Mouse (Mus musculus): ENCODE measurements around the gene Rab19.
"Not testable (repeated sequence)": the region's sequence is repeated elsewhere in the genome, so short reads cannot be mapped to it uniquely, and the experiment has no call there.

Gene Rab19

DNA sequence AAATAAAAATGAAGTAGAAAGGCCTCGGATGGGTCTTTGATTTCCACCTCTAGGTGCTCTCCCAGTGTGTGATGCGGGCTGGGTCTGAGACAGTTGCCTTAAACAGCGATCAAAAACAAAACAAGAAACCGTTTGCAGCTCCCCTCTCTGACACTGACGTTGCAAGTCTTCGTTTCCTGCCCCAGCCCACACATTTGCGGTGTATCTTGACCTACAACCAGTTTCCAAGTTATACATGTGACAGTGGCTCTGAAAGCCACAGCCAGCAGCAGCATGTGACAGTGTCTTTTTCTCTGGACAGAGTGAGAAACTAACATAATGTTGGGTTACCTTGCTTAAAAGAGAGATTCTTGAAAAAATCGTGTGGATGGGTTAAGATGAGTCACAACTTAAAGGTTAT is 1.2 kb upstream of the Rab19 start:
- peak; percentile 95 for DNase-seq (ENCODE audit: low read depth)

DNA sequence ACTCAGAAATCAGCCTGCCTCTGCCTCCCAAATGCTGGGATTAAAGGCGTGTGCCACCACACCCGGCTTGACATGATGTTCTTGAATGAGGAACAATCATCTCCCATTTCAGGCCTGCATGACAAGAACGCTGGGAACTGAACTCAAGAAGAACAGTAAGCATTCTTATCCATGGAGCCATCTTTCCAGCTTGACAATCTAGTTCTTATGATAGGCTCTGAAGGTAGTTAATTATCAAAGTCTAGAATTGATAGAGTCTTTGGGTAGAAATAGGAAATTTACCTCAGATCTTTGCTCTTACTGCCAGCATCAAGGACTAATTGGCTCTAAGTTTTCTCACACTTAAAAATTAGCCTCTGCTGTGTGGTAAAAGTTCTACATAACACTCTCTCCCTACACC is 699 bp upstream of the Rab19 start:
- DNase-seq (ENCODE audit: low read depth): peak; percentile 68

- DNase-seq (ENCODE audit: low read depth): no peak
Observed at GRCm38 (mm10) chr6:39389988-39390387, 9.0 kb downstream of the Rab19 start.

DNA sequence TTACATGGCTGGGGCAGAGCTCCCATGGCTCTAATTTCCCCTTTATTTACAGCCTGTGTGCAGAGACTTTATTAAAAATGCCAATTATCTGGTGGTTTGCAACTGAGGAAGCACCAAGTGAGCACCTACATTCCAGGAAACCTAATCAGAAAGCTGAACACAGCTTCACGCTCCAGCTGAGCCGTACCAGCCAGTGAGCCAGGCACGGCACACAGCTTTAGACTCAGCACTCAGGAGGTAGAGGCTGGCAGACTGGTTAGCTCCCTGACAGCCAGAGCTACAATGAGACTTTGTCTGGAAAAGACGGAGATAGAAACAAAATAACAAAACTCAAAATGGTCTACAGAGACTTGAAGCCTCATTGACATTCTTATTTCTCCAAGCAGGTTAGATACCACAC is 14.5 kb downstream of the Rab19 start:
- DNase-seq (ENCODE audit: low read depth): no peak

DNA sequence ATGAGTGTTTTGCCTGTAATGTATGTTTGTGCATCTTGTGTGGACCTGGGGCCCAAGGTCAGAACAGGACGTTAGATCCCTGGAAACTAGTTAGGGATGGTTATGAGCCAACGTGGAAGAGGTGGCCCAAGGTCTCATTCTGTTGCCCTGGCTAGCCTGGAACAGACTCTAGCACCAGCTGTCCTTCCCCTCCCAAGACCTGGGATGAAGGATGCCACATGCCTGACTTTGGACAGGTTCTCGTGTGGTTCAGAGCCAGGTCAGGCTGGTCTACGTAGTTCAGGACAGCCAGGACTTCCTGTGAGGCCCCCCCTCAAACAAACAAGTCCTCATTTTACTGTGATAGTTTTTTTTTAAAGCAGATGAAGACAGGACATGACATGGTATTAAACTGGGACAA is 14.9 kb downstream of the Rab19 start:
- DNase-seq (ENCODE audit: low read depth): no peak

- no peak for DNase-seq (ENCODE audit: low read depth)
Observed at GRCm38 (mm10) chr6:39397046-39397445, 16.1 kb downstream of the Rab19 start.

DNA sequence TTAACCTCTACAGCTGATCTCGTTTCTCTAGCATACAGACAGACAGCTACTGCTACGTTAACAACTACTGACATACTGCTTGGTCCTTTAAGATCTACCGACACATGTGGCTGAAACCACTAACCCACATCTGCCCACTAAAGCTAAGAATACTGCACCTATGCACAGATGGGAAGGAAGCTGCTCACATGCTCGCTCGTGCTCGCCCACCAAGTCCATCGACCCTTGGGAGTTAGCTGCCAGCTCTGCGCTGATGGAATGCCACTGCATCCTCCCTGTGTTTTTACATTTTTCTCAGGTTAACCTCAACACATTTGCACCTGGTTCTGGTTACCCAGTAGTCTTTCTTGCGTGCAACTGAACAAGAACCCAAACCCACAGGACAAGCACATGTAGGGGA is 17.4 kb downstream of the Rab19 start:
- no peak for DNase-seq (ENCODE audit: low read depth)

DNA sequence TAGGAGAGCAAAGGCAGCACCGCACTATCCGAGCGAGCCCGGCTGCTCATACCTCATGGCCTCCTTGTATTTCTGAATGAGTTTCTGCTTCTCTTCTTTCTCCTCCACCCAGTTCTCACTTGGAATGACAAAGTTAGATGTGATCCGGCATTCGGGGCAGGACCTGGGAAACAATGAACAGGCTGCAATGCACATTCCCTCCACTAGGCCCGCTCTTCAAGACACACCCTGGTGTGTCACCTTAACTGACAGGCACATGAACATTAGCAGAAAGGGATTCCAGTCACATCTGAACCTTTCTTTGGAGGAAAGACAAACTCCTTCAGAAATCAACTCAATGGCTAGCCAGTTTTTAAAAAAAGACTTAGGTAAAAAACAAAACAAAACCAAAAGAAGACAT is 19.4 kb downstream of the Rab19 start:
- DNase-seq (ENCODE audit: low read depth): peak; percentile 49

- DNase-seq (ENCODE audit: low read depth): no peak
Observed at GRCm38 (mm10) chr6:39403136-39403535, 22.2 kb downstream of the Rab19 start.

DNA sequence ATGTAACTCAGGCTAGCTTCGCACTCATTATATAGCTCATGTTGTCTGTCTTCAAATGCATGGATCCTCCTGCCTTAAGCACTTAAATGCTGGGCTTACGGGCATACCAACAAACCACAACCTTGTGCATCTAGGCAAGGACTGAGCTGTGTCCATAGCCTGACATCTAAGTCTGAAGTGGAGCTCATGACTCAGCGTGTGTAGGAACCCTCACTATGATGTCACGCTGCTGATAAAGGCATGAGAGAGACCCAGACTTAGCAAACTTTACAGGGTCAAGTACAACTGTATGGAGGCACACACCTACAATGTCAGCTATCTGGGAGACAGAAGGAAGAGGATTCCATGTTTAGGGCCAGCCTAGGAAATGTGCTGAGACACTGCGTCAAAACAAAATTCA is 25.5 kb downstream of the Rab19 start:
- DNase-seq (ENCODE audit: low read depth): no peak

- DNase-seq (ENCODE audit: low read depth): no peak
Observed at GRCm38 (mm10) chr6:39414106-39414505, 33.1 kb downstream of the Rab19 start.

- peak; percentile 90 for DNase-seq (ENCODE audit: low read depth)
Observed at GRCm38 (mm10) chr6:39415762-39416161, 34.8 kb downstream of the Rab19 start.

DNA sequence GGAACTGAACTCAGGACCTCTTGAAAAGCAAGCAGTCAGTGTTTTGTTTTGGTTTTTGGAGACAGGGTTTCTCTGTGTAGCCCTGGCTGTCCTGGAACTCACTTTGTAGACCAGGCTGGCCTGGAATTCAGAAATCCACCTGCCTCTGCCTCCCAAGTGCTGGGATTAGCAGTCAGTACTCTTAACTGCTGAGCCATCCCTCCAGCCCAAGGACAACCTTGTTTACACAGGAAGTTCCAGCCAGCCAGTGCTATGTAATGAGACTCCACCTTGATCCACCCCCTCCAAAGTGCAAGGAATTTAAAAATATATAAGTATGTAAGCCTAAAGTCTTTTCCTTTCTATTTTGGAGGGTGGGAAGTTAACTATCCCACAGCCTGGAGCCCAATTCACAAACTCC is 35.7 kb downstream of the Rab19 start:
- DNase-seq (ENCODE audit: low read depth): not testable (repeated sequence)

GRCm38 (mm10) chr6:39419386-39419850 is 38.4 kb downstream of the Rab19 start:
- DNase-seq (ENCODE audit: low read depth): no peak

DNA sequence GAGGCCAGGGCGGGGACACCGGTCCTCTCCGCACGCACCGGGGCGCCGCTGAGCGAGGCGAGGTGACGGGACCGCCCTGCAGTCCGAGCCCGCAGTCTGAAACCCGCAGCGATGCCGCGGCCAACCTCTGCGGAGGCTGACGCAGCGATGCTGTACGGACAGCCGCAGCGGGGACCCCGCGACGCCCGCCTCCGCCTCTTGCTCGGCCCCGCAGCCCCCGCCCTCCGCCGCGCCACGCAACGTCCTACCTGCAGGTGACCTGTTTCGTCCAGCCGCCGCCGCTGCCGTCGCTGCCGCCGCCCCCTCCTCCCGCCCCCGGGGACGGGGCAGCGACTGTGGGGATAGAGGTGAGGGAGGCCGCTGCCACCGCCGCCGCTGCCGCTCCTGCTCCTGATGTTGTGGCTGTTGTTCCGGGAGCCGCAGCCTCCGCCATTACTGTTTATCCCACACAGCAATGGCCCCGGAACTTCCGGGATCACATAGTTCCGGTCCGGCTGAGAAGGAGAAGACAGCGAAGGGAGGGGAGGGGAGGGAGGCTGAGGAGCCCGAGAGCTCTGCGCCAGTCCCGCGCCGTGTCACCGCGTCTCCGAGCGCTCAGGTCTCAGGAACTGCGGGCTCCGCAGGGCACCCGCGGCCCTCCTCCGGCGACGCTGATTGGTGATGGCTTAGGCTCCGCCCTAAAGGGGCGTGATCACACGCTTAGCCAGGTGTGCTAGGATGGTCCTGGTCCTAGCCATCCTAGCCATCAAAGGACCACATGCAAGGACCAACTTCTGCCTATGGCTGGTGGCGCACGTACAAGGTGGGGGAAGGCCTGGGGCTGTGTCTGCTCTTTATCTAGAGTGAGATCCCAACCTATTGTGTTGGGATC is 39.1 kb downstream of the Rab19 start, which contains the start of gene Mkrn1:
Mkrn1 (minus strand) TSS at position 612 of the 871 bp plus-strand sequence.
- DNase-seq (ENCODE audit: low read depth): peak; percentile 87

GRCm38 (mm10) chr6:39420867-39421266 is 39.9 kb downstream of the Rab19 start:
- DNase-seq (ENCODE audit: low read depth): no peak

GRCm38 (mm10) chr6:39423130-39423551 is 42.2 kb downstream of the Rab19 start:
- DNase-seq (ENCODE audit: low read depth): no peak

- DNase-seq (ENCODE audit: low read depth): no peak
Observed at GRCm38 (mm10) chr6:39423686-39424085, 42.7 kb downstream of the Rab19 start.

DNA sequence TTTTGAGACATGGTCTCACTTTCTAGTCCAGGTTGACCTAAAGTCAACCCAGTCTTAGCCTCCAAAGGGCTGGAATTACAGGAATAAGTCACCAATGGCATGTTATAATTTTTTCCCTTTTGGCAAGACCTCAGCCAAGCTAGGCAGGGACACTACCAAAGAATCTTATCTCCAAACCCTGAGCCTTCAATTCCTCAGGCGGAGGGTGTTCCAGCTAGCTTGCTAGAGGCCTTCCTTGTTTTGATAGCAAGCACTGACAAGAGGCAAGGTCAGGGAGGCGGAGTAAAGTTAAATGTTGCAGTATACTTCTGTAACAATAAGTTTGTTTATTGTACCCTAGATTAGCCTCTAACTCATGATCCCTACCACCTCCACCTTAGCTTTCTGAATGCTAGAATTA is 44.2 kb downstream of the Rab19 start:
- DNase-seq (ENCODE audit: low read depth): no peak

DNA sequence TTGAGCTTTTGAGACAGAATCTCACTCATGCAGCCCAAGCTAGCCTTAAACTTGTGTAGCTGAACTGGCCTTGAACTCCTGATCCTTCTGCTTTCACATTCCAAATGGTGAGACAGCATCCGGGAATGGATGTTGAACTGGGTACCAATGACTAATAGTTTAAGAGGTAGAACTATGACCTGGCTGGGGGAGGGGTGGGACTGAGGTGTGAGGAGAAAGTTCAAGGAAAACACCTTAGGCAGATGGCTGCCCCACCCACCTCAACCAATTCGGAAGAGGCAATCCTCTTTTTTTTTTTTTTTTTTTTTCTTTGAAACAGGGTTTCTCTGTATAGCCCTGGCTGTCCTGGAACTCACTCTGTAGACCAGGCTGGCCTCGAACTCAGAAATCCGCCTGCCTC is 45.8 kb downstream of the Rab19 start:
- no peak for DNase-seq (ENCODE audit: low read depth)

GRCm38 (mm10) chr6:39427276-39428003 is 46.5 kb downstream of the Rab19 start:
- DNase-seq (ENCODE audit: low read depth): no peak

GRCm38 (mm10) chr6:39429007-39429788 is 48.2 kb downstream of the Rab19 start:
- no peak for DNase-seq (ENCODE audit: low read depth)

Measured in induced T-regulatory cell, adult 2 months (primary cell).